Mouse (Mus musculus) olfactory bulb, adult 2 months (tissue): ENCODE results near the gene Rap1gap2. TPM values are rescaled to one million over a fixed set of nuclear protein-coding genes. Genes with fewer than 3 reads are reported as not detected.

Experiments
- H3K27ac ChIP-seq: fragments of 200-500 bp; 2 replicates; pipeline ENCODE4 v1.5.1; 2012; ENCODE audit warnings: low read depth, low read length; ENCODE audit not compliant: insufficient read depth
- H3K4me1 ChIP-seq: fragments of 200-500 bp; 2 replicates; pipeline ENCODE4 v1.6.1; 2012; ENCODE audit warnings: low read length; ENCODE audit not compliant: control insufficient read depth, insufficient read depth
- H3K4me3 ChIP-seq: fragments of 200-500 bp; 2 replicates; pipeline ENCODE4 v1.5.1; 2012; ENCODE audit warnings: mild to moderate bottlenecking, low read depth, low read length, moderate library complexity; ENCODE audit not compliant: insufficient read depth
- CTCF ChIP-seq: fragments of 200-500 bp; IDR thresholded peaks from 2 replicates; pipeline ENCODE4 v1.5.1; 2012; ENCODE audit warnings: low read depth, mild to moderate bottlenecking, low read length, moderate library complexity; ENCODE audit not compliant: insufficient read depth
- POLR2A ChIP-seq: fragments of 200-500 bp; IDR thresholded peaks from 2 replicates; pipeline ENCODE4 v1.6.1; 2012; ENCODE audit warnings: mild to moderate bottlenecking, low read depth, low read length, moderate library complexity; ENCODE audit not compliant: insufficient read depth
- WGBS: fragments of 180-500 bp; shearing (Covaris S2); methylation state at CpG from one replicate; pipeline ENCODE4 v1.1.7; 2018; 5-methylcytosine and 5-hydroxymethylcytosine counted together
- polyA plus RNA-seq: library from polyadenylated mRNA; stranded (reverse); fragments of >200 nt; gene quantifications from 2 replicates; pipeline ENCODE4 v1.2.4, GENCODE M21; 2012; ENCODE audit warnings: low replicate concordance; ENCODE audit not compliant: missing spikeins, insufficient read depth, insufficient read length

The Rap1gap2 gene
- polyA plus RNA-seq, 1 experiment, result not detected

DNA sequence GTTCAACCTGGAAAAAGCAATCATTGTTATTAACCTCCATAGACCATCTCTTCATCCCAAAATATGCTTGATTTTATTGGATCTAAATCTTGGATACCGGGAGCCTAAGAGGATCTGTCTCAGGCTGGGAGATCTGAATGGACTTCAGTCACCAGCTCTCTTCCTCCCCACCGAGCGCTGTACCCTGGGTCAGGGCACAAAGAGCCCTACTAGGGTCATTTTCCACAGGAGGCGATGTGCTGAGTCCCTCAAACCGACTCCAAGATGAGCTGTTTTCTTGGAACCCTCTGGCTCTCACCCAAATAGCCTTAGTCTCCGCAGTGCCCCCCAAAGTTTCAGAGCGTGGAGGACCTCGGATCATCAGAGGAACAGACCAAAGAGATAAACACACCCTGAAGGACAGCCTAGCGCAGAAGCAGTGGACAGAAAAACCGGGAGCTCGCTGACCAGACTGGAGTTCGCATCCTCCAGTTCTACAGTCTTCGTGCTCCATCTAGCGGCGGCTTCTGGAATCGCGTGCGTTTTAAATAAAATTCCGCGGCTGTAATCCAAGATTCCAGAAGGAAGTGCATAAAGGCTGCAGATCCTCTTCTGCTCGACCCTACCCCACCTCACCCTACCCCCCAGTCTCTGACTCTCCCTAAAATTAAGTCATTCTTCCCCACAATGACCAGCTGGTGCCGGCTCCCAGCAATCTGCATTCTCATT is 239.2 kb downstream of the Rap1gap2 start:
- H3K4me3 ChIP-seq, result no peak overlapping the region

DNA sequence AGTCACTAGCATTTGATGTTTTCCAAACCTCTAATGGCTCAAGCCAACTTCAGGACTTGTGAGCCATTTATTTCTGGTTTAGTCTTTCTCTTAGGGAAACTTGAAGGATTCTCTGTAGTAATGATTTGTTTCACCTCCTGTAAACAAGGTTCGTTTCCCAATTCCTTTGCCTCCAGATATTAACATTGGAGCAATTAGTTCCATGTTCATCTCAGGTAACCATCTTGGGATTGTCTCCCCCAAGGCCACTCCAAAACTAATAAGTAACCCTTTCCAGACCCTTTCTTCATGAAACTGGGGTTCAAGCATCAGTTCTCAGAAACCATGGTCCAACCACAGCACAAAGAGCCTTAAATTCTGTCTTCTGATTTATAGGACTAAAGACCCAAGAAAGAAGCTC is 248.9 kb downstream of the Rap1gap2 start, which contains the start of gene Olfr412:
Olfr412 (plus strand) TSS at position 301 of the 400 bp plus-strand sequence.
- no peak for TF ChIP-seq CTCF
- TF ChIP-seq POLR2A, result no peak
- Histone ChIP-seq H3K4me3 (no peak within 1 kb of the TSS), H3K4me1 (no peaks in the 10 kb centered on the region), H3K27ac (no peak within 1 kb of the TSS)
- WGBS, result 71% methylated on average over 1 of the region's 1 CpGs

More for the DNA sequence above, 239.2 kb downstream of the Rap1gap2 start:
- Histone ChIP-seq H3K4me1 (no peaks in the 10 kb centered on the region), H3K27ac (no peak overlapping the region)
- TF ChIP-seq POLR2A (no peak), CTCF (peak; percentile 87)
- 9% methylated on average over 22 of the region's 22 CpGs for WGBS

DNA sequence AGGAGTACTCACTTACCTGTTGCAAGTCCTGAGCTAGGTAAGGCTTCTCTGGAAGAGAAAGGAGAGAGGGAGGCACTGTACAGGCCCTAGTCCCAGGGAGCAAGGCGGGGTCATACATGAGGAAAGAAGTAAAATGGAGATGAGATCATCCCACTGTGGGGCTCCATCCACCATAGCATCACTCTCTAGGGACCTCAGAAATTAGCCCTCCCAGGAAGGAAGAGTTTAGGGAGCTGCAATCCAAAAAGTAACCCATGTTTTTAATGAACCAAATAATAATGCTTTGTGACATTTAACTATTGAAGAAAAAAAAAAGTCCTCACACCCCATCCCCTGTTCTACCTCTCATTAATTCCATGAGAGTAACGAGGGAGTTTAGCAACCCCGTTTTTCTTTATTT is 258.2 kb downstream of the Rap1gap2 start, which contains the start of gene Olfr411:
Olfr411 (minus strand) TSS at position 101 of the 400 bp plus-strand sequence.
- 85% methylated on average over 3 of the region's 3 CpGs for WGBS
- H3K4me3 ChIP-seq, result no peak within 1 kb of the TSS
- H3K4me1 ChIP-seq, result no peaks in the 10 kb centered on the region
- TF ChIP-seq POLR2A (no peak), CTCF (no peak)
- H3K27ac ChIP-seq, result no peak within 1 kb of the TSS

DNA sequence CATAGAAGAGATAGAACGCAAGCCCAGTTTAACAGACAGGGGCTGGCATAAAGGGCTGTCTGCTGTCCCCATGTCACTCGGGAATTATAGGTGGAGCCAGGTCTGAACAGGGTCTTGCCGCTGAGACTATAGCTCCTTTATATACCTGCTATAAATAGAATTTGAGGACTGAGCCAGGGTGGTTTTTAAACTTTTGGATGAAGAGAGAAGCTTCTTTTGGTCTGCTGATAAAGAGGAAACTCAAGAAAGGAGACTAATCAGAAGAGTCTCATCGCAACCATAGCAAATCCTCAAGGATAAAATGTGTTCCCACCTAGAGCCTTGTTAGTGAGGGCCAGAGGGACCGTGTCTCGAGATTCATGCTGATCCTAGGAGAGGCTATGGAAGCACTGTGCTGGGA is 272.8 kb downstream of the Rap1gap2 start, which contains the start of gene Olfr410:
Olfr410 (minus strand) TSS at position 101 of the 400 bp plus-strand sequence.
- Histone ChIP-seq H3K27ac (no peak within 1 kb of the TSS), H3K4me3 (no peak within 1 kb of the TSS), H3K4me1 (no peaks in the 10 kb centered on the region)
- WGBS, result 87% methylated on average over 6 of the region's 6 CpGs
- no peak for TF ChIP-seq CTCF
- TF ChIP-seq POLR2A, result no peak

Other genes with a start within 250 kb of the Rap1gap2 start
- gene Olfr412, start 248.8 kb downstream of the Rap1gap2 start, polyA plus RNA-seq, result not detected in 2 replicates
- not detected in 2 replicates for gene Ccdc92b, start 8.7 kb upstream of the Rap1gap2 start, polyA plus RNA-seq
- gene Cluh, start 38.6 kb upstream of the Rap1gap2 start, polyA plus RNA-seq, result not detected in 2 replicates
- 132 and 143 TPM in 2 replicates for gene Pafah1b1, start 113.8 kb upstream of the Rap1gap2 start, polyA plus RNA-seq
- not detected in 2 replicates for gene Mettl16, start 159.9 kb upstream of the Rap1gap2 start, polyA plus RNA-seq
- gene Mnt, start 220.0 kb upstream of the Rap1gap2 start, polyA plus RNA-seq, result not detected in 2 replicates